Mouse (Mus musculus): Measurements from ENCODE around the gene Pknox1. TPM values are rescaled to one million over a fixed set of nuclear protein-coding genes. Genes with fewer than 3 reads are reported as not detected.
"Not testable (repeated sequence)": the region's sequence is repeated elsewhere in the genome, so short reads cannot be mapped to it uniquely, and the experiment has no call there.

Pknox1 gene
- total and polyA plus RNA-seq, 2 experiments from 2014 or later = 8.7 to 74.0 TPM

- Histone ChIP-seq H3K9me3 (replicated peaks; ENCODE audit: control insufficient read depth, low read length) (no peaks in the 10 kb centered on the region), H3K36me3 (replicated peaks; ENCODE audit: control insufficient read depth, insufficient read depth, low read length) (peaks cover 46% of the 10 kb centered on the region), H3K27me3 (ENCODE audit: control insufficient read depth, insufficient read depth, low read length) (no peaks in the 10 kb centered on the region), H3K9ac (replicated peaks; ENCODE audit: low read depth, low read length) (no peak overlapping the region), H3K4me1 (ENCODE audit: control insufficient read depth, insufficient read depth) (0 out of 2 replicates have a peak, but pooled peaks cover 5% of the 10 kb centered on the region), H3K4me2 (ENCODE audit: low read depth, low read length) (no peak overlapping the region), H3K27ac (ENCODE audit: low read depth) (no peak overlapping the region), H3K4me3 (ENCODE audit: low read depth, low read length) (no peak overlapping the region)
- DNase-seq (ENCODE audit: low spot score) (no peak), ATAC-seq (ENCODE audit: insufficient read depth, low read depth) (no peak)
- TF ChIP-seq EP300 (IDR thresholded peaks at IDR 0.05; ENCODE audit: low read depth) (no peak), CTCF (IDR thresholded peaks at IDR 0.05; ENCODE audit: low read depth) (no peak)
- 77% methylated on average over 7 of the region's 7 CpGs for WGBS
Observed at GRCm38 (mm10) chr17:31606424-31606823, 41.9 kb downstream of the Pknox1 start.

GRCm38 (mm10) chr17:31607256-31607951 is 42.9 kb downstream of the Pknox1 start:
- ATAC-seq (ENCODE audit: insufficient read depth, low read depth) (no peak), DNase-seq (ENCODE audit: low spot score) (no peak)
- Histone ChIP-seq H3K4me1 (ENCODE audit: control insufficient read depth, insufficient read depth) (no peaks in the 10 kb centered on the region), H3K9me3 (replicated peaks; ENCODE audit: control insufficient read depth, low read length) (no peaks in the 10 kb centered on the region), H3K36me3 (replicated peaks; ENCODE audit: control insufficient read depth, insufficient read depth, low read length) (peaks cover 43% of the 10 kb centered on the region), H3K9ac (replicated peaks; ENCODE audit: low read depth, low read length) (no peak overlapping the region), H3K4me3 (ENCODE audit: low read depth, low read length) (no peak overlapping the region), H3K27ac (ENCODE audit: low read depth) (no peak overlapping the region), H3K4me2 (ENCODE audit: low read depth, low read length) (no peak overlapping the region), H3K27me3 (ENCODE audit: control insufficient read depth, insufficient read depth, low read length) (no peaks in the 10 kb centered on the region)
- 85% methylated on average over 8 of the region's 8 CpGs for WGBS
- TF ChIP-seq CTCF (IDR thresholded peaks at IDR 0.05; ENCODE audit: low read depth) = no peak
- no peak for TF ChIP-seq EP300 (IDR thresholded peaks at IDR 0.05; ENCODE audit: low read depth)

GRCm38 (mm10) chr17:31609173-31609572 is 44.6 kb downstream of the Pknox1 start:
- not testable (repeated sequence) for H3K4me2 ChIP-seq (ENCODE audit: low read depth, low read length); ATAC-seq (ENCODE audit: insufficient read depth, low read depth); H3K9me3 ChIP-seq (replicated peaks; ENCODE audit: control insufficient read depth, low read length); H3K9ac ChIP-seq (replicated peaks; ENCODE audit: low read depth, low read length); H3K4me1 ChIP-seq (ENCODE audit: control insufficient read depth, insufficient read depth); H3K27me3 ChIP-seq (ENCODE audit: control insufficient read depth, insufficient read depth, low read length); DNase-seq (ENCODE audit: low spot score); H3K27ac ChIP-seq (ENCODE audit: low read depth); H3K4me3 ChIP-seq (ENCODE audit: low read depth, low read length)
- peaks cover 25% of the 10 kb centered on the region for H3K36me3 ChIP-seq (replicated peaks; ENCODE audit: control insufficient read depth, insufficient read depth, low read length)
- WGBS = 94% methylated on average over 3 of the region's 3 CpGs

- Histone ChIP-seq H3K27ac (ENCODE audit: low read depth) (no peak overlapping the region), H3K4me1 (ENCODE audit: control insufficient read depth, insufficient read depth) (no peaks in the 10 kb centered on the region), H3K4me2 (ENCODE audit: low read depth, low read length) (no peak overlapping the region), H3K4me3 (ENCODE audit: low read depth, low read length) (no peak overlapping the region), H3K27me3 (ENCODE audit: control insufficient read depth, insufficient read depth, low read length) (no peaks in the 10 kb centered on the region), H3K9me3 (replicated peaks; ENCODE audit: control insufficient read depth, low read length) (no peaks in the 10 kb centered on the region), H3K36me3 (replicated peaks; ENCODE audit: control insufficient read depth, insufficient read depth, low read length) (peaks cover 18% of the 10 kb centered on the region), H3K9ac (replicated peaks; ENCODE audit: low read depth, low read length) (no peak overlapping the region)
- 87% methylated on average over 3 of the region's 3 CpGs for WGBS
- TF ChIP-seq CTCF (IDR thresholded peaks at IDR 0.05; ENCODE audit: low read depth) = no peak
- TF ChIP-seq EP300 (IDR thresholded peaks at IDR 0.05; ENCODE audit: low read depth) = no peak
- DNase-seq (ENCODE audit: low spot score) (no peak), ATAC-seq (ENCODE audit: insufficient read depth, low read depth) (no peak)
Observed at GRCm38 (mm10) chr17:31609895-31610294, 45.4 kb downstream of the Pknox1 start.

GRCm38 (mm10) chr17:31613086-31613755 is 48.7 kb downstream of the Pknox1 start:
- Histone ChIP-seq H3K36me3 (replicated peaks; ENCODE audit: control insufficient read depth, insufficient read depth, low read length) (no peaks in the 10 kb centered on the region), H3K27me3 (ENCODE audit: control insufficient read depth, insufficient read depth, low read length) (no peaks in the 10 kb centered on the region), H3K4me1 (ENCODE audit: control insufficient read depth, insufficient read depth) (no peaks in the 10 kb centered on the region), H3K4me2 (ENCODE audit: low read depth, low read length) (no peak overlapping the region), H3K9me3 (replicated peaks; ENCODE audit: control insufficient read depth, low read length) (no peaks in the 10 kb centered on the region), H3K9ac (replicated peaks; ENCODE audit: low read depth, low read length) (no peak overlapping the region), H3K4me3 (ENCODE audit: low read depth, low read length) (no peak overlapping the region), H3K27ac (ENCODE audit: low read depth) (no peak overlapping the region)
- 39% methylated on average over 4 of the region's 4 CpGs for WGBS
- ATAC-seq (ENCODE audit: insufficient read depth, low read depth) (peak; percentile 20; the same call in 1 of the 2 replicates), DNase-seq (ENCODE audit: low spot score) (no peak)
- TF ChIP-seq EP300 (IDR thresholded peaks at IDR 0.05; ENCODE audit: low read depth) = no peak
- no peak for TF ChIP-seq CTCF (IDR thresholded peaks at IDR 0.05; ENCODE audit: low read depth)

Measured in heart, postnatal 0 days (tissue).